Mouse (Mus musculus): ENCODE data around the gene Rbpj.
"Not testable (repeated sequence)": the region's sequence is repeated elsewhere in the genome, so short reads cannot be mapped to it uniquely, and the experiment has no call there.

The Rbpj gene

GRCm38 (mm10) chr5:53673493-53674150 lies 207.7 kb downstream of the Rbpj start:
- DNase-seq (ENCODE audit: low read depth): not testable (repeated sequence)

DNA sequence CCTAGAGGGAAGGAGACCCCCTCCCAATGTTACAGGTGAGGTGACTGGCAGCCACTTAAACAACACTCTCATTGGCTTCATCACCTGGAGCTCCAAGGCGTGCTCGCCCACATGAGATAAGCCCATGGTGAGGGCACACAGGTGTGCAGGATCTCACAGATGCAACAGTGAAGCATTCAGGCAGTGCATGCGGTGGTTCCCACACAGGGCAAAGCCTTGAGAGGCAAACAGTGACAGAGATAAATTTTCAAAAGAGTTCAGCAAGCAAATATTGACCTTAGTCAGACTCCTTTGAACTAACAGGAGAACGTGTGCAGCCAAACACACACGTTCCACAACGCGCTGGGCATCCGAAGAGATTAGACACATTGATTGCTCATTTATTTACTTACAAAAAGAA lies 210.7 kb downstream of the Rbpj start:
- no peak for DNase-seq (ENCODE audit: low read depth)

- DNase-seq (ENCODE audit: low read depth): no peak
Observed at GRCm38 (mm10) chr5:53678036-53678767, 212.2 kb downstream of the Rbpj start.

GRCm38 (mm10) chr5:53679651-53680050 lies 213.7 kb downstream of the Rbpj start:
- DNase-seq (ENCODE audit: low read depth): no peak

DNA sequence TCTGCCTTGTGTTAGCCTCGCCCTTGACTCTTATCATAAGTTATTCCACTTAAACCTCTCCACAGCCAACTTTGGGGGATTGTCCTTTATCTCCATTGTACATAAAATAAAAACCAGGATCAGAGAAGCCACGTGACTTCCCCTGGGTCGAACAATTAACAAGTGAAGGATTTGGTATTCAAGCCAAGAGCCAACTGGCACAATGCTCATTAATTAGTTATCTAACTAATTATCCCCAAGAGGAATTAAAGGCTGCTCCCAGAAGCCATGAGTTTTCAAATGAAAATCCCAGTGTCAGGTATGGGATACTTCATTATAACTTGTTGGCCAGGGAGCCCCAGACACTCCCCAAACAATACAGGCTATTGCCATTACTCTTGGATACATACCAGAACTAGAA lies 218.0 kb downstream of the Rbpj start:
- no peak for DNase-seq (ENCODE audit: low read depth)

DNA sequence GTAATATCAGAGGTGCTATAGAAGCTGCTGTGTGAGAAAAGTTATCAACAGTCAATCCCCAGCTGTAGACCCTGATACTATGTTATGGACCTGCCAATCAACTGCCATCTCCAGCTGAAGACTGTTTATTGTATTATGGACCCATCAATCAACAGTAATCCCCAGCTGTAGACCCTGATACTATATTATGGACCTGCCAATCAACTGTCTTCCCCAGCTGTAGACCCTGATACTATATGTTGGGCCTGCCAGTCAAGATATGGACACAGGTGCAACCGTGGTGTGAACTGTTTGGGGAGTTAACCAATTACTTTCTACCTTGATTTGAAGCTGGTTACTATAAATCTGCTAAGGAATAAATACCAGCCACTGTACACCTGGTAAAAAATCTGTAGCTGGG lies 218.5 kb downstream of the Rbpj start:
- no peak for DNase-seq (ENCODE audit: low read depth)

- no peak for DNase-seq (ENCODE audit: low read depth)
Observed at GRCm38 (mm10) chr5:53685623-53686022, 219.7 kb downstream of the Rbpj start.

- no peak for DNase-seq (ENCODE audit: low read depth)
Observed at GRCm38 (mm10) chr5:53686379-53686778, 220.4 kb downstream of the Rbpj start.

DNA sequence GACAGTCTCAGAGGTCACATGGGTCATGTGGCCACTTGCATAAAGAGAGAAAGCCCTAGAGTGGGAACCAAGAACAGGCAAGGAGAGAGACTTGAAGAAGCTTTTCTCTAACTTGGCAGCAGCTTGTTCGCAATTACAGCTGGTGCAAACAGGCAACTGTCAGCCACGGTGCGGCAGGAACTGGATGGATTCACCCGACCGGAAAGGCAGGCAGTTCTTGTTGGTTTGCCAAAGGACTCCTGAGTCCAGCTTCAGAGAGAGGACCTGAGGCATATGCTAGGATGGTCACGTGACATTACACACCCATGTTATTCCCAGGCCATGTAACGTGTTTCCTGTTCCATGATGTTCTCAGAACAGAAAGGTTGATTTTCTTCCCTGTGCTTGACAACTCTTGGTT lies 222.4 kb downstream of the Rbpj start:
- no peak for DNase-seq (ENCODE audit: low read depth)

DNA sequence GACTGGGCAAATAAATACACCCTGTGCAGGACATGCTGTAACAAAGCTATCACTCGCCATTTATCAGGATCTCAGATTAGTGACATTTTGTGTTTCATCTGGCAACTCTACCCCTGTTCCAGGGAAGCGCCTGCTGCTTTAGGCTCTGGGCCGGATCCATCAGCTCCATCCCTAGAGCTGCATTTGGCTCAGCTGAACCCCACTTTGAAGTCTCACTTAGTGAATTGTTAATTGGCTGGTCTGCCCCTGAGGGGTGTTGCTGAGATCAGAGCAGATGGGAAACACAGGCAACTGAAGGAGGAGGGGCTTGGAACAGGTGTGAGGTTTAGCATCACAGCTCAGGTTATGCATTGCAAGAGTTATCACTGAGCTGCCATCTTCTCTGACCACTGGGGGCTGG lies 225.6 kb downstream of the Rbpj start:
- DNase-seq (ENCODE audit: low read depth): no peak

- no peak for DNase-seq (ENCODE audit: low read depth)
Observed at GRCm38 (mm10) chr5:53692100-53692499, 226.1 kb downstream of the Rbpj start.

- DNase-seq (ENCODE audit: low read depth): no peak
Observed at GRCm38 (mm10) chr5:53692662-53693061, 226.7 kb downstream of the Rbpj start.

DNA sequence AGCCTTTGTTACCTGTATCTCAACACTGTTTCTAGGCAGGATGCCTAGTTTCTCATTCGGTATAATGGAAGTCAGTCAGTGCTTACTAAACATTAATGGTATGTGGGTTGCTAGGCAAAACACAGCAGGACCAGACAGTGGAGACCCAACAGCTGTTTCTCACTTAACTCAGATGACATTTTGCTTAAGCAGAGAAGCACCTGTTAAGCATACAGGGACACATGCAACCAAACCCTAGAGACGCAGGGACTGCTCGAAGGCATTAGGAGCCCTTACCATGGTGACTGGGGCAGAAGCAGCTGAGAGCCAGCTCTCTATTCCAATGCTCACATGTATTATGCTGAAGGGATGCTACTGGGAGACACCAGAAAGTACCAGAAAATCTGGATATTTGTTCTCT lies 230.7 kb downstream of the Rbpj start:
- no peak for DNase-seq (ENCODE audit: low read depth)

DNA sequence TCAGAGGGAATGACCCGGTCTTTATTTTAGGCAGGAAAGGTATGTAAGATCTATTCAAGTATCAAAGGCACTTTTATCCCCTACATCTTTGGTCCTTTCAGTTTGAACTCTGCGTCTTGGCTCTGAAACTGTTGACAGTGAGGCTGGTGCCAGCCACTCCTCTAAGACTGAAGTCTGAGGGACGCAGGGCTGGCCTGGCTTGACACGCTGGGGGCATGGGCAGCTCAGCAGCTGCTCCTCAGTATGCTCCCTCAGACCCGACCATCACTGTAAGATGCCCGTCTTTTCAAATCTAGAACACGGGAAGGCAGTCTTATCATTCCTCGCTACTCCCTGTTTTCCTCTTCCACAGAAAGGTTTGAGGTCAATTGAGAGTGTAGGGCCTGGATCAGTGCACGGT lies 231.8 kb downstream of the Rbpj start:
- DNase-seq (ENCODE audit: low read depth): no peak

DNA sequence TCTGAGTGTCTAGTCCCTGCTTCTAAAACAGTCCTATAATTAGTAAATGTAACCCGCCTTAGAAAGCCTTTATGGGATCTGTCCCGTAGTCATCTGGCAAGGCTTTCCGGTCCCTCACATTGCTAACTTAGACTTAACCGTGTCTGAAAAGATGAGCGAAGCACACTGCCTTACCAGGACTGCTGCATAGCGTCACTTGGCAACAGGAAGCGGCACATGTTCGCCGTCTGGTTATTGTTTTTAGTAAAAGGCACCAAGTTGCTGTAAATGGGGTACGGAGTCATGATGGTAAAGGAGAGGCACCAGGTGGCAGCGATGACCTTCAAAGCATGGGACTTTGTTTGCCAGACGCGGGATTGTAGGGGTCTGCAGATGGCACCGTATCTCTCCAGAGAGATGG lies 236.7 kb downstream of the Rbpj start:
- no peak for DNase-seq (ENCODE audit: low read depth)

All from induced T-regulatory cell, adult 2 months (primary cell).